Mouse (Mus musculus): ENCODE data around the gene Jade1. TPM values are rescaled to one million over a fixed set of nuclear protein-coding genes. Genes with fewer than 3 reads are reported as not detected.
A peak's percentile ranks its signal among the peaks of the same experiment; 100 is the strongest.

Gene Jade1
- total and polyA plus RNA-seq, 2 experiments from 2014 or later = 13.9 to 16.8 TPM

DNA sequence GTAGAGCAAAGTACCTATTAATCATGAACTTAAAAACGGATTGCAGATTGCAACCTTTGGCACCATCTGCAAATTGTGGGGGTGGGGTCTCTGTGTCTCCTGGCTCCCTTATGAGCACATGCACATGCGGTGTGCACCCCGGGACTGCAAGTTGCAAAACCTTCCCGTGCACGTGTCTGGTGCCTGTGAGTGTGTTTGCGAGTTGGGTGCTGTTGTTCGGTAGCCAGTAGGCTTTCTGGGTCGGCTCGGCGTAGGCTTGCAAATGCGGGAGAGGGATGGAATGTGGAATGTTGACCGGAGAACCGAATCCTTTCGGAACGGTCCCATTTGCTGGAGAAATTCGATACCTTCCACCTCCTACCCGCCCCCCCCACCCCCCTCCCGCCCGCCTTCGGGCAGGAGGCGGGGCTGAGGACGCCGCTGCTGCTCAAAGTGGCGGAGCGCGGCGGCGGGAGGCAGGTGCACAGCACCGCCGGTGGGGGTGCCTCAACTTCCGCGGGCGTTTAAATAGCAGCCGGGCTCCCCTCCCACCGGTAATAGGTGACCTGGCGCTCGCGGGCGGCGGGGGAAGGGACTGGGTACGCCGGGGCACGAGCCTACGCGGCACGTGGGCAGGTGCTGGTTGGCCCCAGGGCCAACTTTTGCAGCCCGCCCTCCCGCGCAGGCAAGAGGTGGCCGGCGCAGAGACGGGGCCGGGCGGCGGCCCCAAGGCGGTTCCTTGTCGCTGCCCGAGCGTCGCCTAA lies 9.1 kb downstream of the Jade1 start:
- H3K27me3 ChIP-seq (ENCODE audit: control insufficient read depth, insufficient read depth, low read length) = no peaks in the 10 kb centered on the region
- H3K9me3 ChIP-seq (replicated peaks; ENCODE audit: control insufficient read depth, low read length) = no peaks in the 10 kb centered on the region
- under 1% methylated on average over 43 of the region's 60 CpGs for WGBS
- H3K9ac ChIP-seq (replicated peaks; ENCODE audit: low read depth, low read length) = peak overlapping the region; percentile 93
- peak overlapping the region; percentile 100 for H3K4me2 ChIP-seq (ENCODE audit: low read depth, low read length)
- H3K4me3 ChIP-seq (ENCODE audit: low read depth, low read length) = peak overlapping the region; percentile 93
- peak overlapping the region; percentile 99 for H3K27ac ChIP-seq (ENCODE audit: low read depth)
- no peak for TF ChIP-seq EP300 (IDR thresholded peaks at IDR 0.05; ENCODE audit: low read depth)
- TF ChIP-seq CTCF (IDR thresholded peaks at IDR 0.05; ENCODE audit: low read depth) = no peak
- ATAC-seq (ENCODE audit: insufficient read depth, low read depth) (peak; percentile 47), DNase-seq (ENCODE audit: low spot score) (peak; percentile 56)
- H3K4me1 ChIP-seq (ENCODE audit: control insufficient read depth, insufficient read depth) = 0 out of 2 replicates have a peak, but pooled peaks cover 3% of the 10 kb centered on the region
- no peaks in the 10 kb centered on the region for H3K36me3 ChIP-seq (replicated peaks; ENCODE audit: control insufficient read depth, insufficient read depth, low read length)

DNA sequence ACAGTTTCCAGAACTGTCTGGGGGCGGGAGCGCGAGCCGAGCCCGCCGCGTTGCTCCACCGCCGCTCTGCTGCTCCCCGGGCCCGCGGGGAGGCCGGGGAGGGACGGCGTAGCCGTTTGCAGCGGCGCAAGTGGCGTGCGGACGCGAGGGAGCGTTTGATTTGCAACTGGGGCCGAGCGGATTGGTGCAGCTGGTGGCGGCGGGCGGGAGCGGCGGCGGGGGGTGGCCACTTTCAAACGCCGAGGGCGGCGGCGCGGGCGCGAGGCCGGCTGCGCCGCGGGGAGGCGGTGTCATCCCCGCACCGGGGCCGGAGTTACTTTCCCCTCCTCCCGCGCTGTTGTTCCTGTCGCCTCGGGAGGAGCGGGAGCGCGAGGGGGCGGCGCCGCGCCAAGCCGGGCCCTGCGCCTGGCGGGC lies 9.9 kb downstream of the Jade1 start:
- peak overlapping the region; percentile 99 for H3K27ac ChIP-seq (ENCODE audit: low read depth)
- H3K4me1 ChIP-seq (ENCODE audit: control insufficient read depth, insufficient read depth) = peaks cover 7% of the 10 kb centered on the region; the same call in 1 of the 2 replicates
- ATAC-seq (ENCODE audit: insufficient read depth, low read depth) = peak; percentile 66
- no peaks in the 10 kb centered on the region for H3K27me3 ChIP-seq (ENCODE audit: control insufficient read depth, insufficient read depth, low read length)
- peak; percentile 88 for DNase-seq (ENCODE audit: low spot score)
- H3K4me2 ChIP-seq (ENCODE audit: low read depth, low read length) = peak overlapping the region; percentile 100
- 0 out of 2 replicates have a peak, but pooled peaks have one; percentile 1 for TF ChIP-seq CTCF (IDR thresholded peaks at IDR 0.05; ENCODE audit: low read depth)
- no peak for TF ChIP-seq EP300 (IDR thresholded peaks at IDR 0.05; ENCODE audit: low read depth)
- H3K36me3 ChIP-seq (replicated peaks; ENCODE audit: control insufficient read depth, insufficient read depth, low read length) = no peaks in the 10 kb centered on the region
- peak overlapping the region; percentile 93 for H3K4me3 ChIP-seq (ENCODE audit: low read depth, low read length)
- H3K9ac ChIP-seq (replicated peaks; ENCODE audit: low read depth, low read length) = peak overlapping the region; percentile 93
- no peaks in the 10 kb centered on the region for H3K9me3 ChIP-seq (replicated peaks; ENCODE audit: control insufficient read depth, low read length)
- WGBS = 1% methylated on average over 25 of the region's 61 CpGs

DNA sequence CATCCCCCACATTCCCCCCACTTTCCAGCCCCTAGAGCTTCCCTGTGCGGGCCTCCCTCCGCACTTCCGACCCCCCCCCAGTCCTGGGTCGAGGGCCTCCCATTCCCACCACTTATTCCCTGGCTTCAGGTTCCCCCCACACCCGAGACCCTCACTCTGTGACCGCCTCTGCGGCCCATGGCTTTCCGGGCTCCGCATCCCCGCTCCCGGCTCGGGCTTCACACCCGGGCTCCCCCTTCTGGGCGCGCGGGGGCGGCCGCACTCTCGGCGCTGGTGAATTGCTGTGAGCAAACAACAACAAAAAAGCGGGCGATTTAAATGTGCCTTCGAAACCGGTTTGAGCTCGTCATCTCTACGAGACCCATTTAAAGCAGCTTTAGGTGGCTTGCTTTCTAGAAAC lies 10.4 kb downstream of the Jade1 start:
- Histone ChIP-seq H3K36me3 (replicated peaks; ENCODE audit: control insufficient read depth, insufficient read depth, low read length) (no peaks in the 10 kb centered on the region), H3K4me1 (ENCODE audit: control insufficient read depth, insufficient read depth) (peaks cover 13% of the 10 kb centered on the region; the same call in 1 of the 2 replicates), H3K4me2 (ENCODE audit: low read depth, low read length) (peak overlapping the region; percentile 100), H3K27me3 (ENCODE audit: control insufficient read depth, insufficient read depth, low read length) (no peaks in the 10 kb centered on the region), H3K27ac (ENCODE audit: low read depth) (peak overlapping the region; percentile 99), H3K4me3 (ENCODE audit: low read depth, low read length) (peak overlapping the region; percentile 93), H3K9ac (replicated peaks; ENCODE audit: low read depth, low read length) (peak overlapping the region; percentile 93), H3K9me3 (replicated peaks; ENCODE audit: control insufficient read depth, low read length) (no peaks in the 10 kb centered on the region)
- no peak for TF ChIP-seq EP300 (IDR thresholded peaks at IDR 0.05; ENCODE audit: low read depth)
- peak; percentile 56 for TF ChIP-seq CTCF (IDR thresholded peaks at IDR 0.05; ENCODE audit: low read depth)
- under 1% methylated on average over 26 of the region's 26 CpGs for WGBS
- peak; percentile 48 for ATAC-seq (ENCODE audit: insufficient read depth, low read depth)
- DNase-seq (ENCODE audit: low spot score) = peak; percentile 78

DNA sequence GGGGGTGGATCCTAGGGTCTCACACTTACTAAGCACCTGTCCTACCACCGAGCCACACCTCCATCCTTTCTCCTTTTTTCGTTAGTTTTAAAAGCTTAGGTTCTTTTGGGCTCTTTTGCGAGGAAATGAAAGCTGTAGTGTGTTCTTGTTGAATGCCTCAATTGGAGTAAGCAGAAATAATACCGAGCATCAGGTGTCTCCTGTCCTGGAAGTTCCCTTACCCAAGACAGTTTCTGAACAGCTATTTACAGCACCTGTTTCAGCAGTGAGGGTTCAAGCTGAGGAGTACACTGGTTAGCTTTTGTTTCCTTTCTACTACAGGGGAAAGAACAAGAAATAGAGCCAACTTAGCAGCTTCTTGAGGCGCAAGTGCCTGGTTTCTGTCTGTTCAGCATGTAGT lies 14.4 kb downstream of the Jade1 start:
- H3K4me2 ChIP-seq (ENCODE audit: low read depth, low read length) = no peak overlapping the region
- no peak overlapping the region for H3K4me3 ChIP-seq (ENCODE audit: low read depth, low read length)
- H3K9me3 ChIP-seq (replicated peaks; ENCODE audit: control insufficient read depth, low read length) = no peaks in the 10 kb centered on the region
- no peak overlapping the region for H3K27ac ChIP-seq (ENCODE audit: low read depth)
- DNase-seq (ENCODE audit: low spot score) = no peak
- no peak overlapping the region for H3K9ac ChIP-seq (replicated peaks; ENCODE audit: low read depth, low read length)
- no peak for TF ChIP-seq EP300 (IDR thresholded peaks at IDR 0.05; ENCODE audit: low read depth)
- TF ChIP-seq CTCF (IDR thresholded peaks at IDR 0.05; ENCODE audit: low read depth) = no peak
- H3K36me3 ChIP-seq (replicated peaks; ENCODE audit: control insufficient read depth, insufficient read depth, low read length) = no peaks in the 10 kb centered on the region
- no peak for ATAC-seq (ENCODE audit: insufficient read depth, low read depth)
- 86% methylated on average over 5 of the region's 5 CpGs for WGBS
- peaks cover 25% of the 10 kb centered on the region for H3K4me1 ChIP-seq (ENCODE audit: control insufficient read depth, insufficient read depth)
- H3K27me3 ChIP-seq (ENCODE audit: control insufficient read depth, insufficient read depth, low read length) = no peaks in the 10 kb centered on the region

DNA sequence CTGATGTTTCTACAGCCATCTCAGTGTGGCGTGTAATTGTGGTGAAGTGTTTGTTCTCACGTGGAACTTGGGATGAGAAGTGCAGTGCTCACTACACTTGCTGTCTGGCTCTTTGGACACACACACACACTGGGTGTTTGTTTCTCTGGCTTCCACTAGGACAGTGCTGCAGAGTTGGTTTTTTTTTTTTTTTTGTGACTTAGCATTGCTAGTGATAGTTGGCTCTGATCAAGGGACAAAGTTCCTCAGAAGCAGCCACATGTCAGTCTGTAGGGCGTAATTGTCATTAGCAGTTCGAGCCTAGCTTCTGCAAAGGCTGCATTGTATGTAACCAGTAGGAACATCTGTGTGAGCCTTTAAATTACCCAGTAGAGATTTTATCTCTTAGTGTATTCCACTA lies 16.6 kb downstream of the Jade1 start:
- Histone ChIP-seq H3K9ac (replicated peaks; ENCODE audit: low read depth, low read length) (no peak overlapping the region), H3K4me2 (ENCODE audit: low read depth, low read length) (no peak overlapping the region), H3K9me3 (replicated peaks; ENCODE audit: control insufficient read depth, low read length) (no peaks in the 10 kb centered on the region), H3K4me3 (ENCODE audit: low read depth, low read length) (no peak overlapping the region), H3K27ac (ENCODE audit: low read depth) (no peak overlapping the region), H3K27me3 (ENCODE audit: control insufficient read depth, insufficient read depth, low read length) (no peaks in the 10 kb centered on the region), H3K4me1 (ENCODE audit: control insufficient read depth, insufficient read depth) (peaks cover 41% of the 10 kb centered on the region), H3K36me3 (replicated peaks; ENCODE audit: control insufficient read depth, insufficient read depth, low read length) (no peaks in the 10 kb centered on the region)
- no peak for ATAC-seq (ENCODE audit: insufficient read depth, low read depth)
- WGBS = 78% methylated on average over 4 of the region's 4 CpGs
- DNase-seq (ENCODE audit: low spot score) = no peak
- TF ChIP-seq EP300 (IDR thresholded peaks at IDR 0.05; ENCODE audit: low read depth) (no peak), CTCF (IDR thresholded peaks at IDR 0.05; ENCODE audit: low read depth) (no peak)

Data from heart, postnatal 0 days (tissue).